Mouse (Mus musculus) kidney, postnatal 4 days (tissue): ENCODE measurements around the gene Islr.
"Not testable (repeated sequence)": the region's sequence is repeated elsewhere in the genome, so short reads cannot be mapped to it uniquely, and the experiment has no call there.

ENCODE experiments used
- DNase-seq, 2 experiments: peaks; one replicate each; pipeline ENCODE4 v3.0.0; 2021; ENCODE audit warnings: mixed read lengths in 2 of 2

The Islr gene

GRCm38 (mm10) chr9:58203516-58204447 lies at the start of gene Islr, which contains the start of gene Islr2:
TSS of gene Islr (minus strand) at chr9:58204306.
TSS of gene Islr2 (minus strand) at chr9:58204319.
- peak; percentile 80 to 89 for DNase-seq

DNA sequence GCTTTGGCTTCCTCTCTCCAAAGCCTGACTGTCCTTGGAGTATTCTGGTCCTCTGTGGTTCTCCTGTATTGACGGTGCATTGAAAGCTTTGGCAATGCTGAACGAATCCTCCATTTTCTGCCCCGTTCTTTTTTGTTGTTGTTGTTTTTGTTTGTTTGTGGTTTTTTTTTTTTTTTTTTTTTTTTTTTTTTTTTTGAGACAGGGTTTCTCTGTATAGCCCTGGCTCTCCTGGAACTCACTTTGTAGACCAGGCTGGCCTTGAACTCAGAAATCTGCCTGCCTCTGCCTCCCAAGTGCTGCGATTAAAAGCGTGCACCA lies 49.7 kb upstream of the Islr start:
- not testable (repeated sequence) for DNase-seq

GRCm38 (mm10) chr9:58253033-58253804 lies 49.1 kb upstream of the Islr start, which contains the start of gene Stoml1:
TSS of gene Stoml1 (plus strand) at chr9:58253164.
- peak; percentile 97 for DNase-seq

DNA sequence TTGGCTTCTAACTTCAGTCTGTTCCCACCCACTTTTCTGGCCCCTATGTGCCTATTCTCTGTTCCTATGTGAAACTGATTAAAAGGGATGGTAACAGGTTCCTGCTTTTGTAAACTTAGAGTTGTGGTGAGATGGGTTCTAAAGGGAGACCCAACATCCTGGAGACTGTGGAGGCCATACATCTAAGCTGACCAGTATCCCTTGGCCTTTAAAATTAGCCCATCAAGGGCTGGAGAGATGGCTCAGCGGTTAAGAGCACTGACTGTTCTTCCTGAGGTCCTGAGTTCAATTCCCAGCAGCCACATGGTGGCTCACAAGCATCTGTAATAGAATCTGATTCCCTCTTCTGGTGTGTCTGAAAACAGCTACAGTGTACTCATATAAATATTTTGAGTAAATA lies 46.6 kb upstream of the Islr start:
- DNase-seq: not testable (repeated sequence)

DNA sequence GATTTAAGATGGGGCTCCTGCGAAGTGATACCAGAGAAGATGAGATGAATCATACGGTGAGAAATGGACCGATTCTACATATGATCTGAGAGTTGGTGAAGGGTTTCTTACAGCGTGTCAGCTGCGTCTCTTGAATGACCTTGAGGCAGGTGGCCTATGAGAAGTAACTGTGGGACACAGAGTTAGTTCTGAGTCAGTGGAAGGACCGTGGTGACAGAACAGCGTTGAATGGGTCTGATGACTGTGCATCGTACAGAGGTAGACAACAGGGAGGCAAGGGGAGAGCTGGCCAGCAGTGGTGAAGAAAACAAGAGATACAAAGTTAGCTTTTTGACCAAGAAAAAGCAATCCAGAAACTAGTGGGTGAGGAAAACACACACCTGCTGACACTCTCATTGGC lies 46.2 kb upstream of the Islr start:
- DNase-seq: no peak

GRCm38 (mm10) chr9:58249592-58250192 lies 45.6 kb upstream of the Islr start, which contains the start of gene Pml:
TSS of gene Pml (minus strand) at chr9:58249786.
- DNase-seq: peak; percentile 83 to 90

DNA sequence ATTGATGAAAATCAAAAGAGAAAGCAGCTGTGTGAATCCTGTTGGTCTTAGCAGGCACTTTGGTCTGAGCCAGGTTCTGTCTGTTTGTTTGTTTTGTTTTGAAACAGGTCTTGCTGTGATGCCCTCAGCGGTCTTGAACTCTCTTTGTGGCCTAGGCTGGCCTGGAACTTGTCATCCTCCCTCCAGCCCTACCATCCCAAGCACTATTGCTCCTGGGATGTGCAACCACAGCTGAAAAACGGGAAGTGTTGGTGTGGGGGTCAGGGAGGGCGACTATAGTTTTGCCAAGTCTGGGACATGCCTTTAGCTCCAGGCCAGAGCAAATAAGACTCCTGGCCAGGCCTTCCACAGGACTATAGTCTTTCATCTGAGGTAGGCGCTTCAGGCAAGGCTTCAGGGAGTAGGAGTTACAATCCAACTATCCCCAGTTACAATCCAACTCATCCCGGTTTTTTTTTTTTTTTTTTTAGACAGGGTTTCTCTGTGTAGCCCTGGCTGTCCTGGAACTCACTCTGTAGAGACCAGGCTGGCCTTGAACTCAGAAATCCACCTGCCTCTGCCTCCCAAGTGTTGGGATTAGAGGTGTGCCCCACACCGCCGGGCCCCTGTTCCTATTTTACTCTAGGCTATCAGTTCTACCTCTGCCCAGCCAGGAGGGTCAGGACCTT lies 44.8 kb upstream of the Islr start:
- peak in 1 of 2 experiments; percentile 41 for DNase-seq

GRCm38 (mm10) chr9:58247064-58247759 lies 43.1 kb upstream of the Islr start:
- DNase-seq: peak; percentile 90 to 94

DNA sequence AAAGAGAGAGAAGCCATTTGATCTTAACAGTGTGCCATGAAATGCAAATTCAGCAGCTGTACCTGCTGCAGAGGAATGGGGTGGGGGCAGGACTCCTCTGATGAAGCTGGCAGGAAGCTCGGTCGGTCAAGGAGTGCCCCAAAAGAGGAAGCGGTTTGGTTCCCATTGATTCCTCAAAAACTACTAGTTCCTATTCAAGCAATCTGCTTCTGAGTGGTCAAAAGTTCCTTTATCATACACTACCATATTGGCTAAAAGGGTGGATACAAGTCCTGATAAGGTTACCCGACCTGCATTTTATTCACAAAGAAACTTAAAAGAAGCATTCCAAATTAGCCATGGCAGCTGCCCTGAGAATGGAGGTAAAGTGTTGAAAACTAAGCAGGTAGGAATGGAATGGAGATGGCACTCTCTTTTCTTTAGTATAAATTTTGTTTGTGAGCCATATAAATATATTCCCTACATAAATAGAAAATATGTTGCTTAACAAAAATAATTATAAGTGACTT lies 42.0 kb upstream of the Islr start:
- no peak for DNase-seq

- no peak for DNase-seq
Measured at GRCm38 (mm10) chr9:58243696-58244095, 39.6 kb upstream of the Islr start.

- no peak for DNase-seq
Measured at GRCm38 (mm10) chr9:58242696-58243095, 38.6 kb upstream of the Islr start.

- peak; percentile 49 to 73 for DNase-seq
Measured at GRCm38 (mm10) chr9:58241780-58242485, 37.8 kb upstream of the Islr start.

DNA sequence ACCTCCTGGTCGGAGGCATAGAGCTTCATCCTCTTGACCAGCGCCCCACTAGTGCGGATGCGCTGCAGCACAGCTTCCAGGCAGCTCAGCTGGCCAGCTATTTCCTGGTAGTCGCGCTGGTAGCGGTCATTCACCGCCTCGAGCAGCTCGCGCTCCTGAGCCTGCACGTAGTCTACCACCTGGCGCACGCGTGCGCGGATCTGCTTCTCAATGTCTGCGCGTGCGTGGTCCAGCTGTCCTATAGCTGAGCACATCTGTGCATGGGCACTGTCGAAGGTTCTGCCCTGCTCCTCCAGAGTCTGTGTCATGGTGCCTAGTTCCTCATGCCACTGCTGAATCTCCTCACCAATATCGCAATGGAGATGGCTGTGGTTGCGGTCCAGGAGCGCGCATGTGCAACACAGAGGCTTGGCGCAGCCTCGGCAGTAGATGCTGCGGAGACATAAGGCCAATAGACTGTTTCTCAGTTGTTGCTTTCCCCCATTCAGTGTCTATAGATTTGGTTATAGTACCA lies 30.5 kb upstream of the Islr start:
- no peak for DNase-seq

- no peak for DNase-seq
Measured at GRCm38 (mm10) chr9:58232374-58232773, 28.3 kb upstream of the Islr start.

DNA sequence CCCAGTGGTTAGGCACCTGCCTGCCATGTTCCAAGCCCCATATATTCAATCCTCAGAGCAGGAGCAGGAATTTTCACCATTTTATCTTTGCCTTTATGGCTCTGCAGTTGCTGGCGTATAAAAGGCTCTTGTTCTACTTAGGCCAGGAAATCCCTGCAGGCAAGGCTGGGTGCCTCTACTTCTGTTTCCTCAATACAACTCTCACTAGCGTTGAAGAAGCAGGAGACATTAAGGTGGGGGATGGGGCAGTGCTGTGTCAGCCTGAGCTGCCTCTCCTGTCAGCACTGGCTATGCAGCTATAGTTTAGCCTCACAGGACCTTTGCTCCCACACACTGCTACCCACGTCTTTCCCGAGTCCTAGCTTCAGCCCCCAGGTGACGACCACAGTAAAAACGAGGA lies 27.6 kb upstream of the Islr start:
- no peak for DNase-seq

DNA sequence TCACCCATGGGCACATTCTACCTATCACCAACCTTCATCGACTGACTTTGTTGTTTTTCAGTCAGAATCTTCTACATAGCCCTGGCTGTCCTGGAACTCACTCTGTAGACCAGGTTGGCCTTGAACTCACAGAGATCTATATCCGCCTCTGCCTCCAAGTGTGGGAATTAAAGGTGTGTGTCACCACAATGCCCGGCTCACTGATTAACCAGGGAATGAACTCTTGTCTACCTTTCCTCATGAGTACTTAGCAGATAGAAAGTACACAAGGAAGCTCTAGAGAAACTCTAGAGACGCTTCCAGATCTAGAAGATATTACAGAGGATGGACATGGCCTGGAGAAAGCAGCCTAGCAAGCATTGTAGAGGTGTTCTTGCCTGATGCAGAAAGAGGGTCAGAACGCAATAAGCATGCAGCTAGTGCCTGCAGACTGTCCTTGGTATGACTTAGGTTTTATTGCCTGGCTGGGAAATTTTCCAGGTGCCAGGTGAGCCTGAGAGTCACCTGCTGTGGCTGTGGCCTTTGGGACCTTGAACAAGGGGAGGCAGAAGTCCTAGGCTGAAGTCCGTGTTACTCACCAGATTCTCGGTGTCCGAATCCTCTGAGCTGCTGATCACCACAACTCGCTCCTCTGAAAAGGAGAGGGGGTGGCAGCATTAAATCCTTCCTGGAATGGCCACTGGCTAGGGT lies 24.8 kb upstream of the Islr start:
- no peak for DNase-seq

DNA sequence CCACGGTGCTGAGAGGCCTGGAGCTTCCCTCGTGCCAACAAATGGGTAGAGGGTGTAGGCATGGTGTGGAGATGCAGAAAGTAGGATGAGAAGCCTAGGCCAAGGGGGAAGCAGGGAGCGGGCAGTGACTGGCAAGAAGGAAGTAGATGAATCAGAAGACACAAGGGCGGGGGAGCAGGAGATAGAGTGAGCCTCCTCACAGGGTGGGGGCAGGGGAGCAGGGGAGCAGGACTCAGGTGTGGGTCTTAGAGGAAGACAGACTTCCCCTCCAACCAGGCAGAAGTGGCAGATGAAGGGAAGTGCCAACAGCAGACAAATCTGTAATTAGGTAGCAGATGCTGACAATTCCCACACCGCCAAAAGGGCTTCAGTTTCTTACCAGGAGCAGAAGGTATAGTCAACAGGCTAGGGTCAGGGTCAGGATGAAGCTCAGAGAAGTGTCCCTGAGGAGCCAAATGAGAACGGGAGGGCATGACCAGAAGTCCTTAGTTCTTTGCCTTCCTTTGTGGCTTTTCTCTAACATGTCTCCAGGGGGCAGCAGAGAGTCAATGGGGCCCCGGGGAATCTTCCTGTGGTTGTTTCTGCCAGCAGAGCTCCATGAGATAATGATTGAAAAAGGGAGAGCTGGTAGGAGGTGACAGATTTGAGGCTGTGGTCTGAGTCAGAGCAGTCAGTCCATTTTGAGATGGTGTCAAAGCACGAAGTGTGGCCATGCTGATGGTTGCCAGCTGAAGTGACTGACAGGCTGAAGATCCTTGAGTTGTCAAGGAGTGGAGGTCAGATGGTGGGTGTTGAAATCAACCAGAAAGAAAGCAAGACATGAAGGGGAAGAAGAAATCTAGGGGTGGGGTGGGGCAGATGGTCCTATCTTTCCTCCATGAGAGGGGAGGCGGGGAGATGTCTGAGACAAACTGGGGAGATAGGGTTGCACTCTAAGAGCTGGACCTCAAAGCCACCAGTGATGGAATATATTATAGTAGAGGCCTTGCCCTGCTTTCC lies 22.1 kb upstream of the Islr start:
- DNase-seq: peak; percentile 60 to 69

DNA sequence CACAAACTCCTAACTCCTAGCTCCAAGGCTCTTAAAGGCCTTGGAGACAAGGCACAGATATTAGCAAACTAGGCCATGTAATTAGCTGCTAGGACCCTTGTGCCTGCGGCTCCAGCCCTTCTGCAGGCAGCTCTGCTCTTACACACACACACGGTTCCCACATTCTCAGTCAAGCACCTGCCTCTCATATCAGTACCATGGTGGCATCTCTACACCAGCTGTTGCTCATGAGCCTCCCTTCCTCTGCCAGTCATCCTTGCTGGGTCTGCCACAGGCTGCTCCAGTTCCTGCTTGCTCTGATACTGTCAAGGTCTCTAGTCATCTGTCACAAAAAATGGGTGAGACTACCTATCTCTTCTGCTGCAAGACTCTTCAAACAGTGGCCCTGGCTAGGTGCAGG lies 20.2 kb upstream of the Islr start:
- no peak for DNase-seq
